Mouse (Mus musculus): ENCODE measurements around the gene Reln. TPM values are rescaled to one million over a fixed set of nuclear protein-coding genes. Genes with fewer than 3 reads are reported as not detected.

Reln gene
- polyA plus RNA-seq, 1 experiment from 2014 or later, result 17.8 TPM

GRCm38 (mm10) chr5:22262351-22262765 is 82.1 kb downstream of the Reln start:
- no peaks in the 10 kb centered on the region for H3K4me1 ChIP-seq
- H3K9me3 ChIP-seq, result no peaks in the 10 kb centered on the region
- H3K27me3 ChIP-seq, result no peaks in the 10 kb centered on the region
- no peak overlapping the region for H3K4me2 ChIP-seq (replicated peaks)
- no peak overlapping the region for H3K4me3 ChIP-seq
- ATAC-seq (ENCODE audit: low FRiP score, low read depth), result no peak
- WGBS, result 84% methylated on average over 3 of the region's 3 CpGs
- no peak overlapping the region for H3K27ac ChIP-seq (replicated peaks)
- no peak overlapping the region for H3K9ac ChIP-seq (replicated peaks)
- H3K36me3 ChIP-seq, result no peaks in the 10 kb centered on the region

GRCm38 (mm10) chr5:22255346-22255745 is 89.2 kb downstream of the Reln start:
- Histone ChIP-seq H3K9me3 (no peaks in the 10 kb centered on the region), H3K36me3 (no peaks in the 10 kb centered on the region), H3K27me3 (no peaks in the 10 kb centered on the region), H3K4me3 (no peak overlapping the region), H3K9ac (replicated peaks) (no peak overlapping the region), H3K4me2 (replicated peaks) (no peak overlapping the region), H3K27ac (replicated peaks) (no peak overlapping the region), H3K4me1 (peaks cover 3% of the 10 kb centered on the region; the same call in 1 of the 2 replicates)
- no peak for ATAC-seq (ENCODE audit: low FRiP score, low read depth)
- WGBS, result 96% methylated on average over 3 of the region's 3 CpGs

GRCm38 (mm10) chr5:22253910-22254309 is 90.6 kb downstream of the Reln start:
- ATAC-seq (ENCODE audit: low FRiP score, low read depth), result no peak
- Histone ChIP-seq H3K36me3 (no peaks in the 10 kb centered on the region), H3K9ac (replicated peaks) (no peak overlapping the region), H3K27ac (replicated peaks) (no peak overlapping the region), H3K4me2 (replicated peaks) (no peak overlapping the region), H3K27me3 (no peaks in the 10 kb centered on the region), H3K4me1 (peaks cover 4% of the 10 kb centered on the region; the same call in 1 of the 2 replicates), H3K9me3 (no peaks in the 10 kb centered on the region), H3K4me3 (no peak overlapping the region)
- 89% methylated on average over 3 of the region's 3 CpGs for WGBS

- peaks cover 4% of the 10 kb centered on the region; the same call in 1 of the 2 replicates for H3K4me1 ChIP-seq
- no peak overlapping the region for H3K9ac ChIP-seq (replicated peaks)
- no peaks in the 10 kb centered on the region for H3K9me3 ChIP-seq
- H3K4me3 ChIP-seq, result no peak overlapping the region
- no peak overlapping the region for H3K27ac ChIP-seq (replicated peaks)
- no peaks in the 10 kb centered on the region for H3K36me3 ChIP-seq
- H3K4me2 ChIP-seq (replicated peaks), result no peak overlapping the region
- H3K27me3 ChIP-seq, result no peaks in the 10 kb centered on the region
- ATAC-seq (ENCODE audit: low FRiP score, low read depth), result no peak
- WGBS, result 96% methylated on average over 6 of the region's 6 CpGs
Measured at GRCm38 (mm10) chr5:22253318-22253717, 91.2 kb downstream of the Reln start.

GRCm38 (mm10) chr5:22247850-22248249 is 96.7 kb downstream of the Reln start:
- Histone ChIP-seq H3K4me2 (replicated peaks) (no peak overlapping the region), H3K4me3 (no peak overlapping the region), H3K4me1 (peaks cover 4% of the 10 kb centered on the region; the same call in 1 of the 2 replicates), H3K9me3 (no peaks in the 10 kb centered on the region), H3K27ac (replicated peaks) (no peak overlapping the region), H3K27me3 (no peaks in the 10 kb centered on the region), H3K9ac (replicated peaks) (no peak overlapping the region), H3K36me3 (no peaks in the 10 kb centered on the region)
- 53% methylated on average over 6 of the region's 6 CpGs for WGBS
- ATAC-seq (ENCODE audit: low FRiP score, low read depth), result no peak

GRCm38 (mm10) chr5:22245056-22245455 is 99.4 kb downstream of the Reln start:
- no peak overlapping the region for H3K4me3 ChIP-seq
- no peaks in the 10 kb centered on the region for H3K27me3 ChIP-seq
- no peak overlapping the region for H3K4me2 ChIP-seq (replicated peaks)
- ATAC-seq (ENCODE audit: low FRiP score, low read depth), result no peak
- no peaks in the 10 kb centered on the region for H3K36me3 ChIP-seq
- H3K4me1 ChIP-seq, result no peaks in the 10 kb centered on the region
- no peaks in the 10 kb centered on the region for H3K9me3 ChIP-seq
- no peak overlapping the region for H3K27ac ChIP-seq (replicated peaks)
- no peak overlapping the region for H3K9ac ChIP-seq (replicated peaks)
- WGBS, result 86% methylated on average over 1 of the region's 1 CpGs

- Histone ChIP-seq H3K36me3 (no peaks in the 10 kb centered on the region), H3K4me1 (no peaks in the 10 kb centered on the region), H3K9me3 (no peaks in the 10 kb centered on the region), H3K4me3 (no peak overlapping the region), H3K27me3 (no peaks in the 10 kb centered on the region), H3K9ac (replicated peaks) (no peak overlapping the region), H3K27ac (replicated peaks) (no peak overlapping the region), H3K4me2 (replicated peaks) (no peak overlapping the region)
- ATAC-seq (ENCODE audit: low FRiP score, low read depth), result no peak
- 81% methylated on average over 2 of the region's 2 CpGs for WGBS
Measured at GRCm38 (mm10) chr5:22243538-22243937, 101.0 kb downstream of the Reln start.

- 85% methylated on average over 4 of the region's 4 CpGs for WGBS
- Histone ChIP-seq H3K4me2 (replicated peaks) (no peak overlapping the region), H3K9ac (replicated peaks) (no peak overlapping the region), H3K4me1 (no peaks in the 10 kb centered on the region), H3K27ac (replicated peaks) (no peak overlapping the region), H3K9me3 (no peaks in the 10 kb centered on the region), H3K4me3 (no peak overlapping the region), H3K36me3 (no peaks in the 10 kb centered on the region), H3K27me3 (no peaks in the 10 kb centered on the region)
- ATAC-seq (ENCODE audit: low FRiP score, low read depth), result no peak
Measured at GRCm38 (mm10) chr5:22241560-22241959, 102.9 kb downstream of the Reln start.

GRCm38 (mm10) chr5:22236801-22237200 is 107.7 kb downstream of the Reln start:
- H3K4me3 ChIP-seq, result no peak overlapping the region
- ATAC-seq (ENCODE audit: low FRiP score, low read depth), result no peak
- H3K9me3 ChIP-seq, result no peaks in the 10 kb centered on the region
- no peak overlapping the region for H3K4me2 ChIP-seq (replicated peaks)
- H3K9ac ChIP-seq (replicated peaks), result no peak overlapping the region
- no peaks in the 10 kb centered on the region for H3K36me3 ChIP-seq
- H3K27me3 ChIP-seq, result no peaks in the 10 kb centered on the region
- 68% methylated on average over 6 of the region's 6 CpGs for WGBS
- no peaks in the 10 kb centered on the region for H3K4me1 ChIP-seq
- H3K27ac ChIP-seq (replicated peaks), result no peak overlapping the region

GRCm38 (mm10) chr5:22224515-22224914 is 120.0 kb downstream of the Reln start:
- Histone ChIP-seq H3K36me3 (no peaks in the 10 kb centered on the region), H3K9ac (replicated peaks) (no peak overlapping the region), H3K4me2 (replicated peaks) (no peak overlapping the region), H3K27ac (replicated peaks) (no peak overlapping the region), H3K9me3 (no peaks in the 10 kb centered on the region), H3K4me1 (no peaks in the 10 kb centered on the region), H3K27me3 (no peaks in the 10 kb centered on the region), H3K4me3 (no peak overlapping the region)
- ATAC-seq (ENCODE audit: low FRiP score, low read depth), result no peak
- 63% methylated on average over 4 of the region's 4 CpGs for WGBS

- no peak for ATAC-seq (ENCODE audit: low FRiP score, low read depth)
- H3K36me3 ChIP-seq, result no peaks in the 10 kb centered on the region
Measured at GRCm38 (mm10) chr5:22223940-22224339, 120.6 kb downstream of the Reln start.

GRCm38 (mm10) chr5:22208311-22209021 is 136.0 kb downstream of the Reln start:
- 68% methylated on average over 8 of the region's 8 CpGs for WGBS
- Histone ChIP-seq H3K4me1 (no peaks in the 10 kb centered on the region), H3K27ac (replicated peaks) (0 out of 2 replicates have a peak overlapping the region, but pooled peaks have one; percentile 11), H3K4me2 (replicated peaks) (no peak overlapping the region), H3K4me3 (no peak overlapping the region), H3K9me3 (no peaks in the 10 kb centered on the region), H3K9ac (replicated peaks) (no peak overlapping the region), H3K36me3 (no peaks in the 10 kb centered on the region), H3K27me3 (no peaks in the 10 kb centered on the region)
- ATAC-seq (ENCODE audit: low FRiP score, low read depth), result peak; percentile 56; the same call in 1 of the 2 replicates

More at GRCm38 (mm10) chr5:22223940-22224339, 120.6 kb downstream of the Reln start:
- Histone ChIP-seq H3K9ac (replicated peaks) (no peak overlapping the region), H3K4me2 (replicated peaks) (no peak overlapping the region), H3K9me3 (no peaks in the 10 kb centered on the region), H3K27me3 (no peaks in the 10 kb centered on the region), H3K4me1 (no peaks in the 10 kb centered on the region), H3K4me3 (no peak overlapping the region), H3K27ac (replicated peaks) (no peak overlapping the region)
- 90% methylated on average over 2 of the region's 2 CpGs for WGBS

GRCm38 (mm10) chr5:22197926-22198325 is 146.6 kb downstream of the Reln start:
- no peak overlapping the region for H3K4me2 ChIP-seq (replicated peaks)
- 84% methylated on average over 2 of the region's 2 CpGs for WGBS

More at GRCm38 (mm10) chr5:22197926-22198325, 146.6 kb downstream of the Reln start:
- H3K4me1 ChIP-seq, result peaks cover 5% of the 10 kb centered on the region; the same call in 1 of the 2 replicates
- no peak overlapping the region for H3K9ac ChIP-seq (replicated peaks)
- no peaks in the 10 kb centered on the region for H3K27me3 ChIP-seq
- H3K4me3 ChIP-seq, result no peak overlapping the region
- H3K36me3 ChIP-seq, result no peaks in the 10 kb centered on the region
- no peak overlapping the region for H3K27ac ChIP-seq (replicated peaks)
- ATAC-seq (ENCODE audit: low FRiP score, low read depth), result no peak
- H3K9me3 ChIP-seq, result no peaks in the 10 kb centered on the region

Data from midbrain, embryonic 12.5 days (tissue).